Mouse (Mus musculus): ENCODE data around the gene Trim38. TPM values are rescaled to one million over a fixed set of nuclear protein-coding genes. Genes with fewer than 3 reads are reported as not detected.
A peak's percentile ranks its signal among the peaks of the same experiment; 100 is the strongest.

The Trim38 gene
- polyA plus RNA-seq, 1 experiment from 2014 or later: 0.11 TPM

DNA sequence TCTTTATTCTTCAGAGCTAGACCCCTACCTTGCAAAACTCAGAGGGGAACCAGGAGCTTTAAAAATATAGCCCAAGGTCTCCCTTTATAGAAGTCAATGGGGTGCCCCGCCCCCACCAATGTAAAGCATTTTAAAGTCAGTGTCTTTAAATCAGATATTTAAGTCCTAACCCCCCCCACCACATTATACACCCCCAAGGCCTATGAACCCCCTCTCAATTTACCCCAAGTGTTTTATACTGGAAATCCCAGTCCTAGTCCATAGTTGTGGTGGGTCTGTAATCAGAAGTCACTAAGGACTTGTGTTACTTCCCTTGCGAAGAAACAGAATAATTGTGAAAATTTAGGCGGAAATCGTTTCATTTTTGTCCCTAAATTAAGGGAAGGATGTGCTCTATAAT, 31.7 kb upstream of the Trim38 start:
- Histone ChIP-seq H3K27me3 (replicated peaks; ENCODE audit: control insufficient read depth, insufficient read depth, low read length) (no peaks in the 10 kb centered on the region), H3K4me2 (ENCODE audit: low read depth, low read length) (peak overlapping the region; percentile 91; the same call in 1 of the 2 replicates), H3K4me3 (ENCODE audit: low read length) (peak overlapping the region; percentile 61), H3K4me1 (ENCODE audit: control insufficient read depth, insufficient read depth, low read length) (peaks cover 5% of the 10 kb centered on the region; the same call in 1 of the 2 replicates), H3K36me3 (ENCODE audit: control insufficient read depth, insufficient read depth, low read length) (no peaks in the 10 kb centered on the region), H3K9me3 (ENCODE audit: control insufficient read depth, low read length) (no peaks in the 10 kb centered on the region), H3K9ac (ENCODE audit: low read depth, low read length) (peak overlapping the region; percentile 94), H3K27ac (ENCODE audit: low read length) (peak overlapping the region; percentile 99)
- no peak for ATAC-seq
- WGBS: 22% methylated on average over 4 of the region's 4 CpGs

DNA sequence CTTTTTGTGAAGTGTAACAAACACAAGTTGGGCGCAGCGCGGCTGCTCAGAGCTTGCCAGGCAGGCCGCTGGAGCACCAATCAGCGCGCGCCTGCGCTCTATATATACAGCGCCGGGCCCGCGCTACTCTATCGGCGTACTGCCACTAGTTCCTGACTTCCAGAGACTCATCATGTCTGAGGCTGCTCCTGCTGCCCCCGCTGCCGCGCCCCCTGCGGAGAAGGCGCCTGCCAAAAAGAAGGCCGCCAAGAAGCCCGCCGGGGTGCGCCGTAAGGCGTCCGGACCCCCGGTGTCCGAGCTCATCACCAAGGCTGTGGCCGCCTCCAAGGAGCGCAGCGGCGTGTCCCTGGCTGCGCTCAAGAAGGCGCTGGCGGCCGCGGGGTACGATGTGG, 31.0 kb upstream of the Trim38 start, which contains the start of gene Hist1h1c:
Gene Hist1h1c (plus strand): TSS at position 132 of the 392 bp plus-strand sequence.
- H3K27me3 ChIP-seq (replicated peaks; ENCODE audit: control insufficient read depth, insufficient read depth, low read length): no peaks in the 10 kb centered on the region
- H3K9me3 ChIP-seq (ENCODE audit: control insufficient read depth, low read length): no peaks in the 10 kb centered on the region
- H3K27ac ChIP-seq (ENCODE audit: low read length): peak within 1 kb of the TSS; percentile 99
- peak; percentile 88 for ATAC-seq
- peak within 1 kb of the TSS; percentile 61 for H3K4me3 ChIP-seq (ENCODE audit: low read length)
- H3K4me2 ChIP-seq (ENCODE audit: low read depth, low read length): peak within 1 kb of the TSS; percentile 91
- no peaks in the 10 kb centered on the region for H3K36me3 ChIP-seq (ENCODE audit: control insufficient read depth, insufficient read depth, low read length)
- peak within 1 kb of the TSS; percentile 94 for H3K9ac ChIP-seq (ENCODE audit: low read depth, low read length)
- peaks cover 5% of the 10 kb centered on the region; the same call in 1 of the 2 replicates for H3K4me1 ChIP-seq (ENCODE audit: control insufficient read depth, insufficient read depth, low read length)
- WGBS: under 1% methylated on average over 27 of the region's 38 CpGs

- no peaks in the 10 kb centered on the region for H3K27me3 ChIP-seq (replicated peaks; ENCODE audit: control insufficient read depth, insufficient read depth, low read length)
- H3K9ac ChIP-seq (ENCODE audit: low read depth, low read length): peak overlapping the region; percentile 94
- under 1% methylated on average over 39 of the region's 39 CpGs for WGBS
- peak overlapping the region; percentile 99 for H3K27ac ChIP-seq (ENCODE audit: low read length)
- H3K9me3 ChIP-seq (ENCODE audit: control insufficient read depth, low read length): no peaks in the 10 kb centered on the region
- H3K4me2 ChIP-seq (ENCODE audit: low read depth, low read length): peak overlapping the region; percentile 91
- peak; percentile 91 for ATAC-seq
- H3K36me3 ChIP-seq (ENCODE audit: control insufficient read depth, insufficient read depth, low read length): no peaks in the 10 kb centered on the region
- H3K4me1 ChIP-seq (ENCODE audit: control insufficient read depth, insufficient read depth, low read length): peaks cover 5% of the 10 kb centered on the region
- peak overlapping the region; percentile 61 for H3K4me3 ChIP-seq (ENCODE audit: low read length)
Measured at GRCm38 (mm10) chr13:23739069-23739921, 30.4 kb upstream of the Trim38 start.

- Histone ChIP-seq H3K9ac (ENCODE audit: low read depth, low read length) (peak overlapping the region; percentile 94), H3K9me3 (ENCODE audit: control insufficient read depth, low read length) (no peaks in the 10 kb centered on the region), H3K4me1 (ENCODE audit: control insufficient read depth, insufficient read depth, low read length) (peaks cover 5% of the 10 kb centered on the region), H3K27ac (ENCODE audit: low read length) (peak overlapping the region; percentile 99), H3K4me3 (ENCODE audit: low read length) (peak overlapping the region; percentile 61), H3K36me3 (ENCODE audit: control insufficient read depth, insufficient read depth, low read length) (no peaks in the 10 kb centered on the region), H3K27me3 (replicated peaks; ENCODE audit: control insufficient read depth, insufficient read depth, low read length) (no peaks in the 10 kb centered on the region), H3K4me2 (ENCODE audit: low read depth, low read length) (peak overlapping the region; percentile 91)
- WGBS: under 1% methylated on average over 14 of the region's 14 CpGs
- no peak for ATAC-seq
Measured at GRCm38 (mm10) chr13:23739922-23740252, 29.8 kb upstream of the Trim38 start.

- peak overlapping the region; percentile 91 for H3K4me2 ChIP-seq (ENCODE audit: low read depth, low read length)
- no peaks in the 10 kb centered on the region for H3K36me3 ChIP-seq (ENCODE audit: control insufficient read depth, insufficient read depth, low read length)
- WGBS: 15% methylated on average over 13 of the region's 13 CpGs
- H3K27ac ChIP-seq (ENCODE audit: low read length): peak overlapping the region; percentile 99
- H3K4me1 ChIP-seq (ENCODE audit: control insufficient read depth, insufficient read depth, low read length): peaks cover 5% of the 10 kb centered on the region
- H3K4me3 ChIP-seq (ENCODE audit: low read length): peak overlapping the region; percentile 61
- no peaks in the 10 kb centered on the region for H3K27me3 ChIP-seq (replicated peaks; ENCODE audit: control insufficient read depth, insufficient read depth, low read length)
- H3K9me3 ChIP-seq (ENCODE audit: control insufficient read depth, low read length): no peaks in the 10 kb centered on the region
- peak overlapping the region; percentile 94 for H3K9ac ChIP-seq (ENCODE audit: low read depth, low read length)
- ATAC-seq: no peak
Measured at GRCm38 (mm10) chr13:23740256-23740840, 29.4 kb upstream of the Trim38 start.

GRCm38 (mm10) chr13:23740910-23741309, 28.8 kb upstream of the Trim38 start:
- no peaks in the 10 kb centered on the region for H3K27me3 ChIP-seq (replicated peaks; ENCODE audit: control insufficient read depth, insufficient read depth, low read length)
- peak overlapping the region; percentile 61; the same call in 1 of the 2 replicates for H3K4me3 ChIP-seq (ENCODE audit: low read length)
- H3K4me2 ChIP-seq (ENCODE audit: low read depth, low read length): peak overlapping the region; percentile 91
- WGBS: 70% methylated on average over 5 of the region's 5 CpGs
- no peaks in the 10 kb centered on the region for H3K9me3 ChIP-seq (ENCODE audit: control insufficient read depth, low read length)
- no peak overlapping the region for H3K9ac ChIP-seq (ENCODE audit: low read depth, low read length)
- H3K36me3 ChIP-seq (ENCODE audit: control insufficient read depth, insufficient read depth, low read length): no peaks in the 10 kb centered on the region
- H3K4me1 ChIP-seq (ENCODE audit: control insufficient read depth, insufficient read depth, low read length): peaks cover 5% of the 10 kb centered on the region
- no peak overlapping the region for H3K27ac ChIP-seq (ENCODE audit: low read length)
- no peak for ATAC-seq

DNA sequence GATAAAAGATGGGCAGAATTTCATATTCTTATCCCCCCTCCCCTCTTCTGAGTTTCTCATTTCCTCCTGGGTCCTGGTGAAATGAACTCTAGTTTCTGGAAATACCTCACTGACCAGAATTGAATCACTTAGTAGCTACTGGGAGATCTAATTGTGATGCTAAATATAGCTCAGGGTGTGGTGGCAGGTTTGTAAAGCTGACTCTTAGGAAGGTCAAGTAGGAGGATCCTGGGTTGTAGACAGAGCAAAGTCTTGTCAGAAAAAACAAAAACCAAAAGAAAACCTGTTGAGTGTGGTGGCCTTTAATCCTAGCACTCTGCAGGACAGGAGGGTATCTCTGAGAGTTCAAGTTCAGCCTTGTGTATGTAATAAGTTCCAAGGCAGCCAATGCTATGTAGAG, 27.7 kb upstream of the Trim38 start:
- no peaks in the 10 kb centered on the region for H3K27me3 ChIP-seq (replicated peaks; ENCODE audit: control insufficient read depth, insufficient read depth, low read length)
- no peak for ATAC-seq

DNA sequence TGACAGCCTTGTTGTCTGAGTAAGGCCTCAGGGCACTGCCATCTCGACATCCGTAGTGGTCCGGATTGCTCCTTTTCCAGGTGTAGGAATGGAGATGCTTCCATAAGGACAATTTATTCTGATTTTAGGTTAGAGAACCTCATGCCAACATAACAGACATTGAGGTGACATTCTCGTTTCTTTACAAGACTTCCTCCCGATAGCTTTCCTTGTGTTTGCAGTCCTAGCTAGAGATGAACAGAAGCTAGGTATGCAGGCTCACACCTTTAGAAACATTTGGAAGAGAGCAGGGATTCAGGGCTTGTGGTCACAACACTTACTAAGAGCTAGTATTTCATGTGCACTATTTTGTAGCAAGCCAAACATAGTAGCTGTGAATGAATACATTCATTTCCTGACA, 26.5 kb upstream of the Trim38 start:
- Histone ChIP-seq H3K36me3 (ENCODE audit: control insufficient read depth, insufficient read depth, low read length) (no peaks in the 10 kb centered on the region), H3K4me2 (ENCODE audit: low read depth, low read length) (no peak overlapping the region), H3K27me3 (replicated peaks; ENCODE audit: control insufficient read depth, insufficient read depth, low read length) (no peaks in the 10 kb centered on the region), H3K4me3 (ENCODE audit: low read length) (no peak overlapping the region), H3K27ac (ENCODE audit: low read length) (no peak overlapping the region), H3K4me1 (ENCODE audit: control insufficient read depth, insufficient read depth, low read length) (peaks cover 9% of the 10 kb centered on the region), H3K9ac (ENCODE audit: low read depth, low read length) (no peak overlapping the region), H3K9me3 (ENCODE audit: control insufficient read depth, low read length) (no peaks in the 10 kb centered on the region)
- 79% methylated on average over 5 of the region's 5 CpGs for WGBS
- no peak for ATAC-seq

More for the DNA sequence above, 27.7 kb upstream of the Trim38 start:
- no peaks in the 10 kb centered on the region for H3K36me3 ChIP-seq (ENCODE audit: control insufficient read depth, insufficient read depth, low read length)
- H3K9me3 ChIP-seq (ENCODE audit: control insufficient read depth, low read length): no peaks in the 10 kb centered on the region
- H3K27ac ChIP-seq (ENCODE audit: low read length): peak overlapping the region; percentile 45; the same call in 1 of the 2 replicates
- H3K9ac ChIP-seq (ENCODE audit: low read depth, low read length): no peak overlapping the region; the same call in 1 of the 2 replicates
- H3K4me2 ChIP-seq (ENCODE audit: low read depth, low read length): no peak overlapping the region
- H3K4me1 ChIP-seq (ENCODE audit: control insufficient read depth, insufficient read depth, low read length): peaks cover 6% of the 10 kb centered on the region
- H3K4me3 ChIP-seq (ENCODE audit: low read length): no peak overlapping the region

GRCm38 (mm10) chr13:23743963-23744362, 25.8 kb upstream of the Trim38 start:
- H3K4me1 ChIP-seq (ENCODE audit: control insufficient read depth, insufficient read depth, low read length): peaks cover 9% of the 10 kb centered on the region
- no peaks in the 10 kb centered on the region for H3K36me3 ChIP-seq (ENCODE audit: control insufficient read depth, insufficient read depth, low read length)
- H3K9ac ChIP-seq (ENCODE audit: low read depth, low read length): no peak overlapping the region
- 0 out of 2 replicates have a peak overlapping the region, but pooled peaks have one; percentile 1 for H3K4me3 ChIP-seq (ENCODE audit: low read length)
- H3K27ac ChIP-seq (ENCODE audit: low read length): peak overlapping the region; percentile 26; the same call in 1 of the 2 replicates
- H3K27me3 ChIP-seq (replicated peaks; ENCODE audit: control insufficient read depth, insufficient read depth, low read length): no peaks in the 10 kb centered on the region
- no peak for ATAC-seq
- H3K4me2 ChIP-seq (ENCODE audit: low read depth, low read length): peak overlapping the region; percentile 45; the same call in 1 of the 2 replicates
- H3K9me3 ChIP-seq (ENCODE audit: control insufficient read depth, low read length): no peaks in the 10 kb centered on the region
- whole genome bisulfite sequencing: 36% methylated on average over 4 of the region's 4 CpGs

Data from intestine, embryonic 16.5 days (tissue).